Mouse (Mus musculus) layer of hippocampus, adult 2 months (tissue): ENCODE measurements at regions not wholly inside any gene's neighbourhood (a gene's known extent, or its start where the extent isn't known, plus 50 kb on each side); places are given as distances from the start of the nearest gene placed in this dataset.

ENCODE experiments used
- DNase-seq, 2 experiments: peaks; one replicate each; pipeline ENCODE4 v3.0.0; 2022; ENCODE audit warnings: low spot score in 2 of 2
- H3K27ac ChIP-seq: fragments of 200-600 bp; 2 replicates; pipeline ENCODE4 v1.8.1; 2022
- H3K4me3 ChIP-seq: fragments of 200-600 bp; 2 replicates; pipeline ENCODE4 v1.8.1; 2022; ENCODE audit warnings: mild to moderate bottlenecking
- CTCF ChIP-seq: fragments of 200-600 bp; conservative IDR thresholded peaks from 2 replicates; pipeline ENCODE4 v1.8.1; 2022; ENCODE audit warnings: antibody characterized with exemption, mild to moderate bottlenecking, moderate library complexity

- H3K27ac ChIP-seq = no peak overlapping the region; the same call in 1 of the 2 replicates
- no peak for DNase-seq
- H3K4me3 ChIP-seq = no peak overlapping the region
- peak; percentile 76 for TF ChIP-seq CTCF
These were observed 126.3 kb upstream of the Zfp706 start for GRCm38 (mm10) chr15:37133916-37134315.

GRCm38 (mm10) chr15:37127681-37128080 is 120.1 kb upstream of the Zfp706 start:
- TF ChIP-seq CTCF = no peak
- H3K4me3 ChIP-seq = no peak overlapping the region
- H3K27ac ChIP-seq = no peak overlapping the region
- DNase-seq = no peak

GRCm38 (mm10) chr15:37127170-37127569 is 119.6 kb upstream of the Zfp706 start:
- TF ChIP-seq CTCF = no peak
- H3K4me3 ChIP-seq = no peak overlapping the region
- H3K27ac ChIP-seq = no peak overlapping the region
- DNase-seq = no peak

GRCm38 (mm10) chr15:37125823-37126222 is 118.2 kb upstream of the Zfp706 start:
- H3K4me3 ChIP-seq = no peak overlapping the region
- H3K27ac ChIP-seq = no peak overlapping the region
- DNase-seq = no peak
- TF ChIP-seq CTCF = no peak

- H3K4me3 ChIP-seq = no peak overlapping the region
- H3K27ac ChIP-seq = no peak overlapping the region
- peak; percentile 47 to 49 for DNase-seq
- TF ChIP-seq CTCF = no peak
These were observed 117.4 kb upstream of the Zfp706 start for GRCm38 (mm10) chr15:37124951-37125350.

GRCm38 (mm10) chr15:37124299-37124698 is 116.7 kb upstream of the Zfp706 start:
- peak overlapping the region; percentile 32 for H3K27ac ChIP-seq
- no peak for TF ChIP-seq CTCF
- peak in 1 of 2 experiments; percentile 49 for DNase-seq
- H3K4me3 ChIP-seq = no peak overlapping the region

GRCm38 (mm10) chr15:37120381-37120780 is 112.8 kb upstream of the Zfp706 start:
- Histone ChIP-seq H3K27ac (peak overlapping the region; percentile 82), H3K4me3 (peak overlapping the region; percentile 37)
- peak; percentile 89 to 94 for DNase-seq
- TF ChIP-seq CTCF = peak; percentile 99

GRCm38 (mm10) chr15:37114119-37114518 is 106.5 kb upstream of the Zfp706 start:
- H3K27ac ChIP-seq = no peak overlapping the region
- DNase-seq = peak in 1 of 2 experiments; percentile 73
- H3K4me3 ChIP-seq = no peak overlapping the region
- peak; percentile 88 for TF ChIP-seq CTCF

- no peak for DNase-seq
- Histone ChIP-seq H3K27ac (no peak overlapping the region), H3K4me3 (no peak overlapping the region)
- no peak for TF ChIP-seq CTCF
These were observed 102.9 kb upstream of the Zfp706 start for GRCm38 (mm10) chr15:37110462-37110861.

GRCm38 (mm10) chr15:37102035-37102555 is 94.5 kb upstream of the Zfp706 start:
- TF ChIP-seq CTCF = peak; percentile 69
- Histone ChIP-seq H3K27ac (0 out of 2 replicates have a peak overlapping the region, but pooled peaks have one; percentile 23), H3K4me3 (no peak overlapping the region)
- DNase-seq = no peak

GRCm38 (mm10) chr15:37101419-37101818 is 93.8 kb upstream of the Zfp706 start:
- Histone ChIP-seq H3K27ac (0 out of 2 replicates have a peak overlapping the region, but pooled peaks have one; percentile 23), H3K4me3 (no peak overlapping the region)
- DNase-seq = no peak
- peak; percentile 63 for TF ChIP-seq CTCF

GRCm38 (mm10) chr15:37100767-37101288 is 93.3 kb upstream of the Zfp706 start:
- DNase-seq = no peak
- no peak for TF ChIP-seq CTCF
- Histone ChIP-seq H3K27ac (peak overlapping the region; percentile 23; the same call in 1 of the 2 replicates), H3K4me3 (no peak overlapping the region)

- Histone ChIP-seq H3K4me3 (peak overlapping the region; percentile 30; the same call in 1 of the 2 replicates), H3K27ac (peak overlapping the region; percentile 23; the same call in 1 of the 2 replicates)
- peak; percentile 88 for TF ChIP-seq CTCF
- DNase-seq = peak; percentile 50 to 52
These were observed 92.6 kb upstream of the Zfp706 start for GRCm38 (mm10) chr15:37099927-37100766.
